Mouse (Mus musculus) MEL (cell line): ENCODE data around the gene Ski. TPM values are rescaled to one million over a fixed set of nuclear protein-coding genes. Genes with fewer than 3 reads are reported as not detected.

Experiments
- DNase-seq: peaks from one replicate; pipeline ENCODE4 v3.0.0; 2011; ENCODE audit warnings: low read depth, low spot score
- H3K27ac ChIP-seq: 2 replicates; pipeline ENCODE4 v1.5.1; 2012; ENCODE audit warnings: low read depth, mild to moderate bottlenecking, control low read depth, low read length, moderate library complexity; ENCODE audit not compliant: control insufficient read depth
- H3K27me3 ChIP-seq, 2 experiments: fragments of 150-350 bp in 1 of 2; sonication (generic) in 1 of 2; 2 replicates each; pipeline ENCODE4 v1.6.1; 2012; ENCODE audit warnings: low read length in 2 of 2, mild to moderate bottlenecking in 2 of 2, improper control_type of control experiment in 1 of 2, moderate library complexity in 1 of 2; ENCODE audit not compliant: insufficient read depth in 2 of 2, control insufficient read depth in 1 of 2
- H3K36me3 ChIP-seq, 2 experiments: 2 replicates each; pipeline ENCODE4 v1.6.1; 2012 to 2014; ENCODE audit warnings: low read length in 2 of 2, improper control_type of control experiment in 1 of 2, inconsistent platforms in 1 of 2, mild to moderate bottlenecking in 1 of 2; ENCODE audit not compliant: insufficient read depth in 2 of 2, control insufficient read depth in 1 of 2
- H3K4me1 ChIP-seq, 2 experiments: fragments of 150-350 bp in 1 of 2; sonication (generic) in 1 of 2; 2 replicates each; pipeline ENCODE4 v1.6.1; 2012; ENCODE audit warnings: low read length in 2 of 2, improper control_type of control experiment in 1 of 2, mild to moderate bottlenecking in 1 of 2; ENCODE audit not compliant: insufficient read depth in 2 of 2, control insufficient read depth in 1 of 2
- H3K4me3 ChIP-seq, 2 experiments: fragments of 150-350 bp in 1 of 2; sonication (generic) in 1 of 2; 2 replicates each; pipeline ENCODE4 v1.5.1; 2012; ENCODE audit warnings: low read depth in 2 of 2, low read length in 2 of 2, mild to moderate bottlenecking in 2 of 2, moderate library complexity in 2 of 2, control low read depth in 1 of 2, improper control_type of control experiment in 1 of 2; ENCODE audit not compliant: control insufficient read depth in 1 of 2, insufficient read depth in 1 of 2
- H3K79me2 ChIP-seq: 2 replicates; pipeline ENCODE4 v1.6.1; 2012; ENCODE audit warnings: mild to moderate bottlenecking, low read length, moderate library complexity; ENCODE audit not compliant: control insufficient read depth, poor library complexity, insufficient read depth
- H3K9ac ChIP-seq: 2 replicates; pipeline ENCODE4 v1.6.1; 2012; ENCODE audit warnings: low read depth, mild to moderate bottlenecking, control low read depth, low read length, moderate library complexity; ENCODE audit not compliant: control insufficient read depth, poor library complexity, severe bottlenecking
- H3K9me3 ChIP-seq: fragments of 150-350 bp; sonication (generic); replicated peaks from 2 replicates; pipeline ENCODE4 v1.6.1; 2012; ENCODE audit warnings: mild to moderate bottlenecking, low read length, improper control_type of control experiment, moderate library complexity; ENCODE audit not compliant: insufficient read depth
- BHLHE40 ChIP-seq: IDR thresholded peaks from 2 replicates; pipeline ENCODE4 v1.6.1; 2012; ENCODE audit warnings: low read depth, mild to moderate bottlenecking, inconsistent platforms, low read length, improper control_type of control experiment, borderline replicate concordance
- CHD2 ChIP-seq: IDR thresholded peaks from 2 replicates; pipeline ENCODE4 v1.6.1; 2011; ENCODE audit warnings: low read length, improper control_type of control experiment
- ELF1 ChIP-seq: IDR thresholded peaks from 2 replicates; pipeline ENCODE4 v1.6.1; 2014; ENCODE audit warnings: low read depth, mild to moderate bottlenecking, inconsistent platforms, low read length, improper control_type of control experiment, moderate library complexity
- ETS1 ChIP-seq: IDR thresholded peaks from 2 replicates; pipeline ENCODE4 v1.6.1; 2012; ENCODE audit warnings: low read depth, mild to moderate bottlenecking, inconsistent platforms, low read length, improper control_type of control experiment, moderate library complexity
- GABPA ChIP-seq: IDR thresholded peaks from 2 replicates; pipeline ENCODE4 v1.6.1; 2012; ENCODE audit warnings: low read depth, mild to moderate bottlenecking, inconsistent platforms, low read length, improper control_type of control experiment, moderate library complexity
- GATA1 ChIP-seq: IDR thresholded peaks from 2 replicates; pipeline ENCODE4 v1.6.1; 2011; ENCODE audit warnings: low read depth, low read length, improper control_type of control experiment
- HCFC1 ChIP-seq: IDR thresholded peaks from 2 replicates; pipeline ENCODE4 v1.6.1; 2012; ENCODE audit warnings: low read depth, mild to moderate bottlenecking, inconsistent platforms, low read length, improper control_type of control experiment, moderate library complexity
- MAX ChIP-seq: IDR thresholded peaks from 2 replicates; pipeline ENCODE4 v1.6.1; 2011; ENCODE audit warnings: low read length, improper control_type of control experiment
- MYB ChIP-seq: IDR thresholded peaks from 2 replicates; pipeline ENCODE4 v1.6.1; 2011; ENCODE audit warnings: mild to moderate bottlenecking, low read depth, low read length, improper control_type of control experiment
- NELFE ChIP-seq: IDR thresholded peaks from 2 replicates; pipeline ENCODE4 v1.6.1; 2011; ENCODE audit warnings: low read depth, low read length, improper control_type of control experiment
- POLR2A ChIP-seq, 2 experiments: IDR thresholded peaks; 2 replicates each; pipeline ENCODE4 v1.6.1; 2011 to 2012; ENCODE audit warnings: low read length in 2 of 2, mild to moderate bottlenecking in 2 of 2, control low read depth in 1 of 2, improper control_type of control experiment in 1 of 2, low read depth in 1 of 2, moderate library complexity in 1 of 2; ENCODE audit not compliant: control insufficient read depth in 1 of 2, insufficient read depth in 1 of 2, poor library complexity in 1 of 2
- RCOR1 ChIP-seq: IDR thresholded peaks from 2 replicates; pipeline ENCODE4 v1.6.1; 2012; ENCODE audit warnings: low read depth, mild to moderate bottlenecking, inconsistent platforms, low read length, improper control_type of control experiment
- SMC3 ChIP-seq: IDR thresholded peaks from 2 replicates; pipeline ENCODE4 v1.6.1; 2011; ENCODE audit warnings: low read depth, low read length, improper control_type of control experiment
- TAL1 ChIP-seq: IDR thresholded peaks from 2 replicates; pipeline ENCODE4 v1.6.1; 2012; ENCODE audit warnings: mild to moderate bottlenecking, inconsistent platforms, low read length, moderate library complexity, mixed read lengths
- TBP ChIP-seq: IDR thresholded peaks from 2 replicates; pipeline ENCODE4 v1.8.0; 2011; ENCODE audit warnings: low read depth, low read length, improper control_type of control experiment
- TCF12 ChIP-seq: IDR thresholded peaks from 2 replicates; pipeline ENCODE4 v1.6.1; 2014; ENCODE audit warnings: low read depth, mild to moderate bottlenecking, inconsistent platforms, low read length, improper control_type of control experiment, moderate library complexity
- UBTF ChIP-seq: IDR thresholded peaks from 2 replicates; pipeline ENCODE4 v1.6.1; 2012; ENCODE audit warnings: low read depth, mild to moderate bottlenecking, inconsistent platforms, low read length, improper control_type of control experiment, moderate library complexity, borderline replicate concordance; ENCODE audit not compliant: insufficient read depth
- USF1 ChIP-seq: IDR thresholded peaks from 2 replicates; pipeline ENCODE4 v1.6.1; 2014; ENCODE audit warnings: low read depth, mild to moderate bottlenecking, inconsistent platforms, low read length, improper control_type of control experiment, moderate library complexity
- ZKSCAN1 ChIP-seq: IDR thresholded peaks from 2 replicates; pipeline ENCODE4 v1.6.1; 2012; ENCODE audit warnings: low read depth, mild to moderate bottlenecking, inconsistent platforms, low read length, improper control_type of control experiment, moderate library complexity
- ZMIZ1 ChIP-seq: IDR thresholded peaks from 2 replicates; pipeline ENCODE4 v1.6.1; 2012; ENCODE audit warnings: low read depth, mild to moderate bottlenecking, inconsistent platforms, low read length, improper control_type of control experiment, moderate library complexity
- ZNF384 ChIP-seq: IDR thresholded peaks from 2 replicates; pipeline ENCODE4 v1.6.1; 2012; ENCODE audit warnings: low read depth, mild to moderate bottlenecking, inconsistent platforms, low read length, improper control_type of control experiment
- polyA plus RNA-seq, 2 experiments: library from polyadenylated mRNA; stranded (reverse) in 1 of 2; unstranded in 1 of 2; fragments of >175 nt in 1 of 2; fragments of >200 nt in 1 of 2; gene quantifications; 2 replicates each; pipeline versions ENCODE4 v1.2.1 to v1.2.4; 2012; ENCODE audit warnings: low replicate concordance in 2 of 2, low read depth in 1 of 2; ENCODE audit not compliant: insufficient read length in 2 of 2, insufficient read depth in 1 of 2, missing spikeins in 1 of 2
- total RNA-seq: library from RNA; depleted of rRNA; stranded (reverse); fragments of 300-350 nt; gene quantifications from 2 replicates; pipeline ENCODE4 v1.2.3, GENCODE M21; 2012

Ski gene
- total and polyA plus RNA-seq, 3 experiments = 6.9 to 16.1 TPM; not detected in 1

- Histone ChIP-seq H3K4me3 (no peak overlapping the region), H3K4me1 (0 out of 4 replicates have a peak, but pooled peaks cover 0 to 10% of the 10 kb centered on the region in 2 experiments)
- TF ChIP-seq ZKSCAN1 (no peak), GATA1 (no peak), CHD2 (no peak), BHLHE40 (no peak), MYB (no peak), SMC3 (no peak), HCFC1 (no peak), TBP (no peak), ELF1 (no peak), ETS1 (no peak), POLR2A (IDR thresholded peaks at IDR 0.05; ENCODE audit: control insufficient read depth in 1 of 2, insufficient read depth in 1 of 2, low read depth in 1 of 2, low read length in 2 of 2, poor library complexity in 1 of 2) (no peak), TAL1 (no peak), ZNF384 (no peak), RCOR1 (no peak), NELFE (no peak), MAX (no peak), TCF12 (no peak), USF1 (no peak), UBTF (no peak)
- TF ChIP-seq, all 39 proteins: peak for 0
- Histone ChIP-seq H3K9me3 (no peaks in the 10 kb centered on the region), H3K27ac (no peak overlapping the region), H3K9ac (no peak overlapping the region), H3K27me3 (no peaks in the 10 kb centered on the region; a peak in 2 of 4 replicates), H3K79me2 (no peaks in the 10 kb centered on the region), H3K36me3 (peaks cover 0 to 2% of the 10 kb centered on the region in 2 experiments; a peak in 1 of 4 replicates)
- no peak for DNase-seq
These were observed 14.5 kb upstream of the Ski start for GRCm38 (mm10) chr4:155236737-155237385.

GRCm38 (mm10) chr4:155235311-155236119 is 13.1 kb upstream of the Ski start:
- peak overlapping the region; percentile 45 for H3K9ac ChIP-seq
- no peak for TF ChIP-seq MAX
- no peak for TF ChIP-seq GATA1
- TF ChIP-seq TCF12 = no peak
- no peak for TF ChIP-seq GABPA
- no peak for TF ChIP-seq BHLHE40
- TF ChIP-seq ZMIZ1 = no peak
- no peak for TF ChIP-seq USF1
- TF ChIP-seq, all 39 proteins: peak for 0
- no peaks in the 10 kb centered on the region for H3K79me2 ChIP-seq
- DNase-seq = no peak
- H3K36me3 ChIP-seq = peaks cover 0 to 2% of the 10 kb centered on the region in 2 experiments; a peak in 1 of 4 replicates
- H3K9me3 ChIP-seq = no peaks in the 10 kb centered on the region
- peak overlapping the region; percentile 52 for H3K27ac ChIP-seq
- H3K4me1 ChIP-seq = 0 out of 4 replicates have a peak, but pooled peaks cover 0 to 10% of the 10 kb centered on the region in 2 experiments
- H3K4me3 ChIP-seq = peak overlapping the region in 1 of 2 experiments; percentile 2; a peak in 1 of 4 replicates
- H3K27me3 ChIP-seq = peaks cover 1 to 3% of the 10 kb centered on the region in 2 experiments
